Mouse (Mus musculus): ENCODE data around the gene Chst4.
"Not testable (repeated sequence)": the region's sequence is repeated elsewhere in the genome, so short reads cannot be mapped to it uniquely, and the experiment has no call there.

DNA sequence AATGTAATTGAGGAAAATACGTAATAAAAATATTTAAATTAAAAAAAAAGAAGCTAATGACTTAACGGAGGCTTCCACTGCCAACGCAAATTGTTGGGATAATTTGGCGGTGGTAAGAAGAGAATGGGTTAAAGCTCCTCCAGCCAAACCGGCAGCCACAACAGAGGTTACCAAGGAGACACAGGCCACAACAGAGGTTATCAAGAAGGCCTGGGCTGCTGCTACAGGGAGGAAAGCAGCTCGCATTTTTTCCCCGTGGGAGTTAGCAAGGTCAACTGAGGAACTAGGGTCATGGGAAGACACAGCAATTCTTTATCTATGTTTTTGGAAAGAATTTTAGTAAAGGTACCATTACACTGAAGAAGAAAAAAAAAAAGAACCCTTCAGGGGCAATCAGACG, 5.8 kb downstream of the Chst4 start:
- TF ChIP-seq CTCF (IDR thresholded peaks at IDR 0.05; ENCODE audit: extremely low read depth, insufficient read depth, insufficient read length, insufficient replicate concordance); POLR2A (IDR thresholded peaks at IDR 0.05; ENCODE audit: low read depth, low read length): not testable (repeated sequence)
